Mouse (Mus musculus): ENCODE data around the gene Tmsb15b2.
"Not testable (repeated sequence)": the region's sequence is repeated elsewhere in the genome, so short reads cannot be mapped to it uniquely, and the experiment has no call there.

Tmsb15b2 gene

GRCm38 (mm10) chrX:136975397-136975796, at the start of gene Tmsb15b2:
TSS of gene Tmsb15b2 (minus strand) at chrX:136975497.
- DNase-seq: not testable (repeated sequence)

GRCm38 (mm10) chrX:137019310-137019709, 44.0 kb upstream of the Tmsb15b2 start:
- peak; percentile 64 to 71 for DNase-seq

DNA sequence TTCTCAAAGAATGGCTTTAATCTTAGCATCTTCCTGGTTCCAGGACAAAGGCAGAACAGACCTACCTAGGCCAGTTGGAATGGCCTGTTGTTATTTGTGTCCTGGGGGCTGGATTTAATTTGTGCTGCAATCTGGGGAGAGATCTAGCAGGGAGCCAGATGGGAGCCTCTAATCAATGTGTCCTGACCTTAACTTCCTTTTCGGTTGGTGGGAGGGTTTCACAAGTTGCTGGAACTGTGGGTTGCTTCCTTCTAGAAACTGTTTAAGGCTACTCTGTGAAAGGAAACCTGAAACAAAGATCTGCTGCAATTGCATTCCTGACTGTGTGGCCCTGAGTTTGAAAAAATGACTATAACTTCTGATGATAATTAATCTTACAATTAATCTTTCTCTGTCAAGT, 42.4 kb upstream of the Tmsb15b2 start:
- no peak for DNase-seq

GRCm38 (mm10) chrX:137015099-137015709, 39.9 kb upstream of the Tmsb15b2 start:
- peak; percentile 65 to 67 for DNase-seq

DNA sequence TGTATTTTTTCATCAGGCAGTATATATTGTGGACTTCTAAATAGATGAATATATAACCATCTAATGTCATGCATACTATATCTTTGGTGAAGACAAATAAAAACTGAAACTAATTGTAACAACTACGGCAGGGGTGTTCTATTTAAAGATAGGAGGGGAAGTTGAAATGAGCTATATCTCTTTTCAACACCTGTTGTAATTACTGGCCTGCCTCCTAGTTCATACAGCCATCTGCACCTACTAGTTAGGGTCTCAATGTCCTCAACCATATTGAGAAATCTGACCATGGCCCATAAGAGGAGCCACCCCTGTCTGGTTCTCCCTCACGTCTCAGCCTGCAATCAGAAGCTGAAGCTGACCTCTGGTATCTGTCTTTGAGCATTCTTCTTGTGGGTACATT, 21.0 kb upstream of the Tmsb15b2 start:
- DNase-seq: no peak

- DNase-seq: peak; percentile 32 to 48
These were observed 18.3 kb upstream of the Tmsb15b2 start for GRCm38 (mm10) chrX:136993641-136994040.

GRCm38 (mm10) chrX:136992978-136993547, 17.8 kb upstream of the Tmsb15b2 start, which contains the start of gene Zcchc18:
TSS of gene Zcchc18 (plus strand) at chrX:136993155.
- DNase-seq: peak; percentile 81 to 91

DNA sequence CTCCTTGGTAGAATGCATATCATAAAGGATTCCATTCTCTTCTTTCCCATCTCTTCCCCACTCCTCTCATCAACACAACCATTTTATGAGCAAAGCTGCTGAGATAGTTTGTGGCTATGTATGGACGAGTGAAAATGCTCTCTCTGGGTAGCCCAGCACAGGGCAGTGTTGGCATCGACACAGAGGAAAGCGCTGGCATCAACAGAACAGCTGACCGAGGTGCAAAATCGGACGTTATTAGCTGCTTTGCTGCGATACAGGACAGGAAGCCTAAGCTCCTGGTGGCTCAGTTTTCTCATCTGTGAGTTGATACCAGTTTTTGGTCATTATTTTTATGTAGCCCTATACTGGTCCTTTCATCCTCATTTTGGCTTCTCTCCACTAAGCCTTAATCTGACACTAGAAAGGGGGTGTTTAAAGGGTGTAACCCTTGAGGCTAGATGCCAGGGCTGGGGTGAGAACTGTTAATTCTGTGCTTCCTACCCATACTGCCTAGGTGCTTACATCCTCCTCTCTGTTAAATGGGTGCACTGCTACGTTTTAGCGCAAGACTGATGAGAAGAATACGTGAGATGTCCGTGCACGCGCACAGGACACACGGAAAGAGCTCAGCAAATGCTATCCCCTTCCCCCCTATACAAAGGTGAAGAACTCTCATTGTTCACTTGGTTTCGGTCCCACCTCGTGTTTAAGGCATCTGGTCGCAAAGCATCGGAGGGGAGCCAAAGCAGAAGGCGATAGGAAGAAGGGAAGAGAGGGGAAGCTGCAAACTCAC, 17.1 kb upstream of the Tmsb15b2 start:
- DNase-seq: peak; percentile 38 to 43

DNA sequence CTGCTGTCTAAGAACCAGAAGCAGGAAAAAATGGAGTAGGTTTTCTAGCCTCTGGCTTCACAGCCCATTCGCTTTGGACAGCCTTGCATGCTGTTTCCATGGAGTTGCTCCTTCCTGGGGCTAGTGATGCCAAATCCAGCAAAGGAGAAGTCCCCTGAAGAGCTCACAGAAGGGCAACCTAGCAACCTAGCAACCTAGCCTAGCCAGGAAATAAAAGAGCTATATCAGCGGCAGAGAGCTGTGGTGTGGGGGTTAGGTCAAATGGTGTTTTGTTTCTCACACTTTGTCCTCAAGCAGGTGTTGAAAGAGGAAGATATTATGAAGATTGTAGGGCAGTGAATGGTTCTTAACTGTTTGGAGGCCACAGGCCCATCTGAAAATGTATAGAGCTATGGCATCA, 16.0 kb upstream of the Tmsb15b2 start:
- peak in 1 of 2 experiments; percentile 14 for DNase-seq

- no peak for DNase-seq
These were observed 10.7 kb upstream of the Tmsb15b2 start for GRCm38 (mm10) chrX:136986039-136986438.

DNA sequence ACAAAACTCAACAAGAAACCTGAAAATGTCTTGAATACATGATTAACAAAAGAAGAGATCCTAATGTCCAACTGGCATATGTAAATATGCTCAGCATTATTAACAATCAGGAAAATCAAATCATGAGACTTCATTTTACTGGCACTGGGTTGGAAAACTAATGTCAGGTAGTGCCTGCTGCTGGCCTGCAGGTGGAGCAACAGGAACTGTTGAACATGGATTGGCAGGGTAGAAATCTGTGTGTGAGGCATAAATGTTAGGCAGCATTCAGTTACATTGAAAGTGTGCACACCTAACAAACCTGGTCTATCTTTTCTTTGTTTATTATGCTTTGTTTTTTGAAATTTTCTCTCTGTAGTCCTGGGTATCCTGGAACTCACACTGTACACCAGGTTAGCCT, 3.3 kb upstream of the Tmsb15b2 start:
- peak; percentile 37 to 54 for DNase-seq

- DNase-seq: peak; percentile 39 to 90
These were observed 1.3 kb upstream of the Tmsb15b2 start, which contains the start of the genes Tmsb15l and Tmsb15b1 for GRCm38 (mm10) chrX:136976424-136977084. TSS of gene Tmsb15l (minus strand) at chrX:136976869. TSS of gene Tmsb15b1 (minus strand) at chrX:136976874.

GRCm38 (mm10) chrX:136959688-136960087, 15.6 kb downstream of the Tmsb15b2 start:
- DNase-seq: peak; percentile 44 to 55

GRCm38 (mm10) chrX:136958300-136958699, 17.0 kb downstream of the Tmsb15b2 start:
- DNase-seq: not testable (repeated sequence)

DNA sequence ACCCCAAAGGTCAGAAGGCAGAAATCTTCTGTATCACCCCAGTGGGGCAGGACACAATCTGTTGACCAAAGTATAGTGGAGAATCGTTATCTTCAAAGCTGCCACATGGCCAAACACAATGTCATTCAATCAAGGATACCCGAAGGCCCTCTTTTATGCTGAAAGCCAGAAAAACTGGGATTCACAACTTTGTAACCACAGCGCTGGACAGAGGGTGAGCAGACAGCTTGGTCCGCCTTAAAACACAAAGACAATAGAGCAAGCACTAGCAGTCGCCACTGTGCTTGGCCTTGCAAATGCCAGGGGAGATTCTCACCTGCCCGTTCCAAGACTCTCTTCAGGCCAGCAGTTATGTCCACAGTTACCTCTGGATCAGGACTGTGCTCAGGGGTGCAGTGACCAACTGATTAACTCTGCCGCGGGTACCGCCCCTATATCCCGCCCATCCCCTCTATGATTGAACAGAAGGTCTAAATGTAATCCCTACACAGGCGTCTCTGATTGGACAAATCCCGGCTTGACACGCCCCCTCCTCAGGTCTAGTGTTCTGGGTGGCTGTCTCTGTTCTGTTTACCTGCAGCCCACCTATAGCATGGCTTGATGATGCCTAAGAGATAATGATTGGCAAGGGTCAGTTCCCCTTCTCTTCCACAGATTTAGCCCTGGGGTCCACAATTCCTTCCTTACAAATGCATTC, 17.6 kb downstream of the Tmsb15b2 start:
- DNase-seq: peak; percentile 87 to 90

DNA sequence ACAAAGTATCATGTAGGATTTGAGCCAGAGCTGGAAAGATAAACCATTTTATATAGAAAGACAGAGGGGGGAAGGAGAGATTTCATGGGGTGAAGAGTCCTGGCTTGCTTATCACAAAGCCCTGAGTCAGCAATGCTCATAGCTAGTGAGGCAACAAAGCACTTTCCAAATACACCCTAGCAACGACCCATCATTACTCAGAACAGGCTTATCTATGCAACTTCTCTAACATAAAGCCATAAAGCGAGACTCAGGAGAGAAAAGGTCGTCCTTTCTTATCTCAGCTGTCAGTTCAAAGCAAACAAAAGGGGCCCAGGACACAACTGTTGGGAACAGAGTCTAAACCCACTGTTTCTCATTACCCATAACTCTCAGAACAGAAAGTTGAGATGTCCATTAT, 37.3 kb downstream of the Tmsb15b2 start:
- DNase-seq: no peak

DNA sequence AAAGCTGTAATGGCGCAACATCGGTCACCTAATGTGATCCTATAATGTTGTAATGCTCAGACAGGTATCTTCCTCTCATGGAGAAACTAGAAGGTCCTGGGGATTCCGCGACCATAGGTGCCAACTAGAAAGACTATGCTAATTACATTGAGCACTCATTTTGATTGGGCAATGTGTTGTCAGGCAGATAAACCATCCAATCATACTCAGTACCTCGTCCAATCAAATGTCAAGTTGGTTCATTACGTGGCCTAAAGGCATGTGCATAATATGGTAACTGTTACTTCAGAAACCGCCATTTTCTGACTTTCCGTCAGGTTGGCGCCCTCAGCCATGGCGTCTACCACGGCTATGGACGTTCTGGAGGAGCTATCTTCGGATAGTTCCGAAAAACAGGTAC, 48.3 kb downstream of the Tmsb15b2 start, which contains the start of gene H2bfm:
Gene H2bfm (plus strand): TSS at position 295 of the 400 bp plus-strand sequence.
- no peak for DNase-seq

DNA sequence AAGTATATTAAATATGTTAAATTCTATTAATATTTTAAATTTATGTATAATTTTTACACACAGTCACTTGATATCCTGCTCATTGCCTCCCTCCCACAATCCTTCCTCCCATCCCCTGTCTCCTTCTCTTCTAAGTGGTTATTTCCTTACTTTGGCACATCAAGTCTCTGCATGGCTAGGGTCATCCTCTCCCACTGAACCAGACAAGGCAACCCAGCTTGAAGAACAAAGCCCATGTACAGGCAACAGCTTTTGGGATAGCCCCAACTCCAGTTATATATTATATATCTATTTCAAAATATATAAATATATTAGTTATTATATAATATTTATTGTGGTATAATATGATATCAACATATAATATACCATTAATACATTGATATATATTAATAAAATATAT, 49.4 kb downstream of the Tmsb15b2 start:
- no peak for DNase-seq

All from cerebellum, adult 18-20 months (tissue).